Mouse (Mus musculus) retina, postnatal 1 day (tissue): ENCODE results near the gene Ift46.

Source experiments
- DNase-seq: peaks from one replicate; pipeline ENCODE4 v3.0.0-alpha.2; 2012

Gene Ift46

GRCm38 (mm10) chr9:44767101-44768028 is at the start of gene Ift46, which contains the start of gene Arcn1:
TSS of gene Ift46 (plus strand) at chr9:44767908.
TSS of gene Arcn1 (minus strand) at chr9:44767845.
- peak; percentile 95 for DNase-seq

- no peak for DNase-seq
Observed at GRCm38 (mm10) chr9:44718937-44719631, 48.6 kb upstream of the Ift46 start.

- DNase-seq = peak; percentile 79
Observed at GRCm38 (mm10) chr9:44719632-44720357, 47.9 kb upstream of the Ift46 start.

- peak; percentile 50 for DNase-seq
Observed at GRCm38 (mm10) chr9:44720358-44721153, 47.2 kb upstream of the Ift46 start.

GRCm38 (mm10) chr9:44721154-44721876 is 46.4 kb upstream of the Ift46 start:
- DNase-seq = peak; percentile 93

GRCm38 (mm10) chr9:44721877-44722186 is 45.9 kb upstream of the Ift46 start:
- DNase-seq = no peak

- peak; percentile 86 for DNase-seq
Observed at GRCm38 (mm10) chr9:44722575-44722974, 45.1 kb upstream of the Ift46 start.

DNA sequence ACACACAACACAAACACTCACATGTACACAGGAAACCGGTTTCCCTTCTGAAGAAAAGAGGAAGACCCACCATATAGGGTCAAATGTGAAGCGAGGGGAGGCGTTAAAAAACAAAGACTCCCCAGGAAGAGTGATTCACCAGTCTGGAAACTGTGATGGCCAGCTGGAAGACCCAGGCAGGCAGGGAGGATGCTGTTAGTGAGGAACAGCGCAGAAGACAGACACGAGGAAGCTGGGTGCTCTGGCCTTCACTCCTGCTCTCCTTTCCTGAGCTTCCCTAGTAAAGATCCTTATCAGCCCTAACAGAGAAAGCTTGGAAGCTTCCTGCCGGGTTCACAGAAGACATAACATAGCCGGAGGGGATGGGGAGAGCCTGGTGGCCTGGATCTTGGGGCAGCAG is 44.7 kb upstream of the Ift46 start:
- DNase-seq = no peak

GRCm38 (mm10) chr9:44723521-44724041 is 44.1 kb upstream of the Ift46 start:
- peak; percentile 48 for DNase-seq

- peak; percentile 29 for DNase-seq
Observed at GRCm38 (mm10) chr9:44724223-44724622, 43.5 kb upstream of the Ift46 start.

DNA sequence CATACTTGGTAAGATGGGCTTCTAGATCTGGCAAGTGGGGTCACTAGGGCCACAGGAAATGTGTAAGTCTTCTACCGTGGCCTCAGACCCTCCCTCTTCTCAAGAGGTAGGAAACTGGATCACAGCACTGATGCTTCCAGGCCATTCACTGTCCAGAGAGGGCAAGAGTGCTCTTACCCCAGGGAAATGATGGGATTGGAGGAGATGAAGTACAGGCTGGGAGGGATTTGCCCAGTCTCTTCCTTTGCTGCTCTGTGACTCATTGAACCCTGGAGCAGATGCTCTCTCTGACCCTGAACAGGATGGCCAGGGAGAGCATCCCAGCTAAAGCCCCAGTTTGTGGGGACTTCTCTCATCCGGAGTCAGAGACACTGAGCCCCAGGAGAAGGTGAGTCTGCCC is 43.0 kb upstream of the Ift46 start:
- no peak for DNase-seq

DNA sequence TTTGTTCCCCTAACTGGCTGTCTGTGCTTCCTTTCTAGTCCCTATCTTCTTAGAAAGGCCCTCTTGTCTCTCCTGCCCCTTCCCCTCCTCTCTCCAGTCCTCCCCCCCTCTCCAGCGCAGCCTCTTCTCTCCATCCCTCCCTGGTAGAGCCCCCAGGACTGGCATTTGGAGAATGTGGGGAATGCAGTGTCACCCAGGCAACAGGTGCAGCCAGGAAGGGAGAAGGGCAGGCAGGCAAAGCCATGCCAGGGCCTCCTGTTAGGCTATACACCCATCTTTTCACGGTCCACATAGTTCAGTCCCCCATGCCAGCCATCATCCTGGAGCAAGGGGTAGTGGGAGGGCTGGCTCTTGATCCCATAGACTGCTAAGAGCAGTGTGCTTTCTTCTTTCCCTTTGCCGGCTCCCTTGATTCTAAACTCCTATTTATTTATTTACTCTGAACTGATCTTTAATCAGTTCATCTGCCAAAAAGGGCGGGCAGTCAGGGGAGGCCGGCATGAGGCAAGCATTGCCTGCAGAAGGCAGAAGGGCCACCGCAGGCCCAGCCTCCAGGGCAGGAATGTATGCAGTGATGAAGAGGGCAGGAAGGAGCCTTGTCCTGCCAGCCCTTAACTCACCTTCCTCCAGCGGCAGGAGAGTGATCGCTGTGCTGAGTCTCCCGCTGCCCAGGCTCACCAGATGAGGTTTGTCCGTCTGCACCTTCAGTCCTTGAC is 41.1 kb upstream of the Ift46 start:
- DNase-seq = peak; percentile 78

GRCm38 (mm10) chr9:44727441-44727840 is 40.3 kb upstream of the Ift46 start:
- peak; percentile 16 for DNase-seq

GRCm38 (mm10) chr9:44732130-44732549 is 35.6 kb upstream of the Ift46 start:
- DNase-seq = peak; percentile 11

- DNase-seq = no peak
Observed at GRCm38 (mm10) chr9:44732921-44733530, 34.7 kb upstream of the Ift46 start.

DNA sequence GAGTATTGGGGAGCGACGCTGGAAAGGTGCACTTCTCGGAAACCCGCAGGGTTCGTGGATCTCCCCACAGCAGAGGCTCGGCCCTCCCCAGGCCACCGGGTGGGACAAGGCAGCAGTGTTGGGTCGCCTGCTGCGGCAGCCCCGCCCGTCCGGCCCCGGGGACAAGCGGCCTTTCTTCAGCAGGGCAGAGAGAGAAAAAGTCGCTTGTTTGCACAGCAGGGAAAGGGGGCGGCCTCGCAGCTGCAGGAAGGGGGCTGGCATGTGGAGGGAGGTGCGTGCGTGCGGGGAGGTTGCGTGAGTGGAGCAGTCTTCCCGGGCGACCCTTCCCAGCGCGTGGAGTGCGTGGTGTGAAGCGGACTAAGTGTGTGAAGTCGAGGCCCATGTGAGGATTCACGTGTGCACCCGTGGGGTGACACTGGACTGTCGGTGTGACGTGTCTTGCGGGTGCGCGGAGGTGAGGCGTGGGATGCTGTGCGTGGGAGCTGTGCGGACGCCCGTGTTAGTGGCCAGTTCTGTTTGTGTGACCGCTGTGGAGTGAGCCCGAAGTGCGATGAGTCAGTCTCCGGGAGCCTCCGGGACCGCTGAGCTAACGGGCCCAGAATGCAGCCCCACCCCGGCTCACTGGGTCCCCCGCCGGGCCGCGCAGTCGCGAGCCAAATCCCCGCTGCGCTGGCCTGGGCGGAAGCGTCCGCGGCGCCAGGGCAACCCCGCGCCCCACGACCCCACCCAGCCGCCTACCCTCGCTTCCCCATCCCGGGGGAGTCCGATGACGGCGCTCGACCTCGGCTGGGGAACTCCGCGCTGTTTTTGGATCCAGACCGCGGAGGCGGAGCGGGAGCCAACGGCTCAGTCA is 33.8 kb upstream of the Ift46 start:
- DNase-seq = peak; percentile 69

- peak; percentile 86 for DNase-seq
Observed at GRCm38 (mm10) chr9:44734524-44735494, 32.9 kb upstream of the Ift46 start, which contains the start of gene Phldb1. TSS of gene Phldb1 (minus strand) at chr9:44735198.

DNA sequence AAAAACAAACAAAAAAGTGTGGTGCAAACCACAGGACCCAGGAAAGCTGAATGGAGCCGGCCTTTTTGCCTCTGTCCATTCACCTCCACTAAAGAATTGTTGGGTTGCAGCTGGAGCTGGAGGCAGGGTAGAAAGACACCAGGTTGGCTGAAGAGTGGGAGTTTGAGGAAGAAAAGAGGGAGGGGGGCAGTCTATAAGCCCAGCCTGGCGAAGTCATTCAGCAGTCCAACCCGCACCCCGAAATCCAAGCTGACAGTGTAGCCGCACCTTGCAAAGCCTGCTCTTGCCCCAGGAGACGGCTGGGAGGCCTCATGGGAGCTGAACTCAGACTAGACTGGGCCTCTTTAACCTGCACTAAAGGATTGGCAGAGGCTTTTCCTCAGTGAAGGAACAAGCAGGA is 31.8 kb upstream of the Ift46 start:
- DNase-seq = no peak
